Mouse (Mus musculus) kidney, adult 11 months (tissue): ENCODE measurements around the gene Stag1.
A peak's percentile ranks its signal among the peaks of the same experiment; 100 is the strongest.
"Not testable (repeated sequence)": the region's sequence is repeated elsewhere in the genome, so short reads cannot be mapped to it uniquely, and the experiment has no call there.

Experiments
- DNase-seq: peaks from one replicate; pipeline ENCODE4 v3.0.0; 2022

Stag1 gene

DNA sequence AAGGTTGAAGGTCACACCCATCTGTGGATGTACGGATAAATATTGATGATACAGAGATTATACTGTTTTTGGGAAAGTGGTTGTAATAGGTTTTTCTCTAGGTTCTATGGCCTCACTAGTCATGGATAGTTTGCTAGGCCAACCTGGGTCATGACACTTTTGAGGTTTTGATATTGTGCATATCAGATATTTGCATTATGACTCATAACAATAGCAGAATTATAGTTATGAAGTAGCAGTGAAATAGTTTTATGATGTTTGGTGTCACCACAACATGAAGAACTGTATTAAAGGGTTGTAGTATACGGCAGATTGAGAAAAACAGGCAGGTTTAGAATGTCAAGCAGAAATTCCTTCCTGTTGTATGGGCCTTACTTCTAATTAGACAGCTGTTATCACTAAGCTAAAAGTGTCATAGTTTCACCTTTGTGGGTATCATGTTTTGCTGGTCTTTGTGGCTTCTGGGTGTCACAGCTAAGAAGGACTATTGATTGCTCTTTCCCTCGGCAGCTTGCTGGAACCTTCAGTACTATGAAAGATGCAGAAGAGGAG, 92.2 kb downstream of the Stag1 start:
- DNase-seq, result no peak

DNA sequence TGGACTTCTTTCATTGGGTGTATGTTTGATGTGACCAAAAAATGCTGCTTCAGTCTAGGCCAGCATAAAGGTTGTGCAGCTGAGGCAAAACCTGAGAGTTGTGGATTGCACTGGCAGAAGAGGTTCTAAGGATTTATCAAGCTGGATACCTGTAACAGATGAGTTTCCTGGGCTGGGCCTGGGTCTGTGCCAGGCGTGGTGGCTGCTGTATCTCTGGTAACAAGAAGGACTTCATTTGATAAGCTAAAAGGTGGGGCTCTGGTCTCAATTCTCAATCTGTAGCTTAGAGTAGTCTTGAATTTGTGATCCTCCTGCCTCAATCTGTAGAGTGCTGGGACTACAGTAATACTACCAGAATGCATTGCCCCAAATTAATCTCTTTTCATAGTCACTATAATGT, 94.6 kb downstream of the Stag1 start:
- no peak for DNase-seq

DNA sequence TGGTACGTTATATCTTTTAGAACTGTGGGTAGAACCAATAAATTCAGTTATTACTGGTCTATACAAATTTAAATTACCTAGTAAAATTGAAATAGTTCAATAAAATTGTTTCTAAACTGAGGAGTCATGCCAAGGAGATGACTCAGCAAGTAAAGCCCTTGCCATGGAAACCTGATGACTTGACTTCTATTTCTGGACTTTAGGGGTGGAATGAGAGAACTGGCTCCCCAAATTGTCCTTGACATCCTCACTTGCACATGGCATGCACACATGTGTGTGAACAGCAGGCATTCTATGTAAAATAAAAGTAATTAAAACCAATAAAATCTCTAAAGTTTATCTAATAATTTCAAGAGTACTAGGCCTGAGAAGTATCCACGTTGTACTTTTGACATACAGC, 98.9 kb downstream of the Stag1 start:
- no peak for DNase-seq

DNA sequence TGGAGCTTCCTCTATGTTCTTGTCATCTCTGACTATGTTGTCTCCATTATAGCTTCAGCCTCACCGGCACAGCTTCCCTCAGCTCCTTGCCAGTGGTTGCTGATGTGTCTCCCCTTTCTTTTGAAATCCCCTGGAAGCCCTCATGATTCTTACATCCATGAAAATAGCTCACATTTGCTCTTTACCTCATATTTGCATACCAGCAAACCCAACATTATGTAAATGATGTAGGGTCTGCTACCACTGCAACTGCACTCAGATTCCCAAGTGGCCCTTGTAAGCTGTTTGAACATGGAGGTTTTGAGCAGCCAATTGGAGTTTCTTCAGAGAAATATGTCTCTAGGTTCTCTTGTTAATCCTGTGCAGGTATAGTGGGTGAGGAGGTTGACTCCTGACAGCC, 110.0 kb downstream of the Stag1 start:
- no peak for DNase-seq

DNA sequence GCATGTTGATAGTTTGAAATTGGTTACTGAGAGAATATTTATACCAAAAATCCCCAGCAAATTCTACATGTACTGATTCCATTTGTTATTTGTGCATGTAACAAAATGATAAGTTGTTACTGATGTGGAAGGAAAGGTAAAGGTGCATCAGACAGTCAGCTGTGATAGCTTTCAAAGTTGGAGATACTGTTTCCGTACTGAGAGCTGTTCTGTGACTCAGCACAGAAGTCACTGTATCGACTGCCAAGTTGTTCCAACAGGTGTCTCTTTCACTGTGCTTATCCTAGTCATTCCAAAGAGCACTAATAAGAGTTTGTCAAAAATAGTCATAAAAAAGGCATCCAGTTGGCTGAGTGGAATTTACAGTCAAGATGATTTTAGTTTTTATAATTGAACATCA, 114.1 kb downstream of the Stag1 start:
- no peak for DNase-seq

DNA sequence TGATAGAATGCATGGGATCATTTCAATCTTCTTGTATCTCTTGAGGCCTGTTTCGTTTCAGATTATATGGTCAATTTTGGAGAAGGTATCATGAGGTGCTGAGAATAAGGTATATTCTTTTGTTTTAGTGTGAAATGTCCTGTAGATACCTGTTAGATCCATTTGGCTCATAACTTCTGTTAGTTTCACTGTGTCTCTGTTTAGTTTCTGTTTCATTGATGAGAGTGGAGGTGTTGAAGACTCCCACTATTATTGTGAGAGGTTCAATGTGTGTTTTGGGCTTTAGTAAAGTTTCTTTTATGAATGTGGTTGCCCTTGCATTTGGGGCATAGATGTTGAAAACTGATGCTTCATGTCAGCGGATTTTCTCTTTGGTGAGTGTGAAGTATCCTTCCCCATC, 127.2 kb downstream of the Stag1 start:
- not testable (repeated sequence) for DNase-seq

DNA sequence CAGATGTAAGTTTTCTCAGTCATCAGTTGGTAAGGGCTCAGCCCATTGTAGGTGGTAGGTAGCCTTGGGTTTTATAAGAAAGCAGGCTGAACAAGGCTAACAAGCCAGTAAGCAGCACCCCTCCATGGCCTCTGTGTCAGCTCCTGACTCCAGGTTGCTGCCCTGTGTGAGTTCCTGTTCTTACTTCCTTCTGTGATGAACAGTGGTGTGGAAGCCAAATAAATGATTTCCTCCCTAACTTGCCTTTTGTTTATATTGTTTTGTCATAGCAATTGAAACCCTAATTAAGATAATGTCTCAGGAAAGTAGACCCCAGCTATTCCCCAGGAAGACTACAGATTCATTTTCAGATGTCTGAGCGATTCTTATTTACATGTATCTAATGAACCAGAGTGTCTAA, 134.2 kb downstream of the Stag1 start:
- no peak for DNase-seq

DNA sequence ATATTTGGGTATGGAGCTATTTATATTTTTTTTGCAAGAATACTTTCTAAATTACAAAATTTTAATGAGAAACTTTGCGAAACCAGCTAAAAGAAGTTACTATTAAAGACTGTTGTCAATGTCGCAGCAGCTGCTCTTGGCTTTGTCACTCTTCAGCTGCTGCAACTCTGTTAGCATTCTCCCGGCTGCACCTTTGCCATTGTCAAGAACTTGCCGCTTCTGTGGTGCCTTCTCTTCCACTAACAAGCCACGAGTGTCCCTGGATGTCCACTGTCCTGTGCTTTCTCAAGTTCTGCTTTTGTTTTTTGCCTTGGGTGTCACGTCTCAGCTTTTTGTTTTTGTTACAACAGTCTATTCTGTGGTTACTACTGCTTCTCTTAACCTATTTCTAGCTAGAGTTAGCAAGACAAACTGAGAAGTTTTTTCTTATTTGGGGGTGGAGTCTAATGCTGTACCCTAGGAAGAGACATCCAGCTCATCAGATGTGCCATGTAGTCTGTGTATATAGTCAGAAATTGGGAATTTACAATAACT, 136.4 kb downstream of the Stag1 start:
- no peak for DNase-seq

DNA sequence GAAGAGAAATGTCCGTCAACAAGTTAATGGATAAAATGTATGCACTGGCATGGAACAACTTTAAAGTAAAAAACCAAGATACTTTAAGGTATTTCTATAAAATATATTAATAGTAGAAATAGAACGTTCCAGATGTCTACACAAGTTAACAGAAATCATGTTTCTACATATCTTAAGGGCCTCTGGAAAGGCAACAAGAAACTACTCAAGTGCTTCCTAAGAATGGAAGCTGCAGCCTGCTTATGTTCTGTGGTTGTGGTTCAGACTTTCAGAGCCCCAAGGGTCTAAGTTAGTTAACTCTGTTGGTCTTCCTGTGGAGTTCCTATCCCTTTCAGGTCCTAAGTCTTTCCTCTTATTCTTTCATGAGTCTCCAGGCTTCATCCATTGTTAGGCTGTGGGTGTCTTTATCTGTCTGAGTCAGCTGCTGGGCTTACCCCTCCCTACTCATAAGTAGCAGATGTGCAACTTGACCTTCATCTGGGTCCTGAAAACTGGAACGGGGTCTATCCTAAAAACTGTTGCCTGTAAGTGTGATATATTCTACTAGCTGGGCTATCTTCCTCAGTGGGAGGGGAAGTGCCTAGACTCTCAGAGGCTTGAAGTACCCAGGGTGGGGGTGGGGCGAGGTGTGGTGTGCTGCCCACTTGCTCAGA, 138.5 kb downstream of the Stag1 start:
- DNase-seq, result no peak

DNA sequence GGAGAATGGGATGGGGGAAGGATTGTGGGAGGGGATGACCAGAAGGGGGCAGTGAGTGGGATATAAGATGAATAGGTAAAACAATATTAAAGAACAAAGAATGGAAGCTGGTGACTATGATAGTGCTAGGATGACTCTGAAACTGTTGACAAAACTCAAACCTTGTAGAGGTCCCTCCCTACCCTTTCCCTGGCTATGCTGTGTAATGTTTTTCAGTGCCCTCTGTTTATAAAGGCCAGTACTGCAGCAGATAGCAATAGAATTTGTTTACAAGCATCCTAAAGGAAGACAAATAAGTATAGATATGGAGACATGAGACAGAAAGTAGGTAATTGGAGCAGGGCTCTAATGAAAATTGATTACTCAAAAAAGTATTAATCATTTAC, 139.0 kb downstream of the Stag1 start:
- DNase-seq, result no peak

DNA sequence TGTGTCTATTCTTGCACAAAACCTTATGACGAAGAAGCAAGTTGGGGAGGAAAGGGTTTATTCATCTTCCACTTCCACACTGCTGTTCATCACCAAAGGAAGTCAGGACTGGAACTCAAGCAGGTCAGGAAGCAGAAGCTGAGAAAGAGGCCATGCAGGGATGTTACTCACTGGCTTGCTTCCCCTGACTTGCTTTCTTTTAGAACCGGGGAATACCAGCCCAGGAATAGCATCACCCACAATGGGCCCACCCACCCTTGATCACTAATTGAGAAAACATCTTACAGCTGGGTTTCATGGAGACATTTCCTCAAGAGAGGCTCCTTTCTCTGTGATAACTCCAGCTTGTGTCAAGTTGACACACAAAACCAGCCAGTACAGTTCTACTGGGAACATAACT, 179.6 kb downstream of the Stag1 start:
- DNase-seq, result not testable (repeated sequence)

DNA sequence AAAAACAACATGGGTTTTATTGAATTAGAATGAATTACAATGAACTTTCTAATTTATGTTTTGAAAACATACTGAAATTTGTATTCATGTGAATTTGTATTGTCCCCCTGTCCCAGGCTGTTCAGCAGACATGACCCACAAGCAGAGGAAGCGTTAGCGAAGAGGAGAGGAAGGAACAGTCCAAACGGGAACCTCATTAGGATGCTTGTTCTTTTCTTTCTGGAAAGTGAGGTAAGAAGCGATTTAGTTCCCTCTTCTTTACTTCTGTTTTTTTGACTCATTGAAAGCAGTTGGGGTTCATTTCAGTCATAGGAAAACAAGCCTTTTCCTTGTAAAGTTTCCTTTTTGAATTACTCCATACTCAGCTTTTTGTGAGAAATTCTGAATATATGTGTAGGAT, 268.4 kb downstream of the Stag1 start:
- DNase-seq, result no peak

DNA sequence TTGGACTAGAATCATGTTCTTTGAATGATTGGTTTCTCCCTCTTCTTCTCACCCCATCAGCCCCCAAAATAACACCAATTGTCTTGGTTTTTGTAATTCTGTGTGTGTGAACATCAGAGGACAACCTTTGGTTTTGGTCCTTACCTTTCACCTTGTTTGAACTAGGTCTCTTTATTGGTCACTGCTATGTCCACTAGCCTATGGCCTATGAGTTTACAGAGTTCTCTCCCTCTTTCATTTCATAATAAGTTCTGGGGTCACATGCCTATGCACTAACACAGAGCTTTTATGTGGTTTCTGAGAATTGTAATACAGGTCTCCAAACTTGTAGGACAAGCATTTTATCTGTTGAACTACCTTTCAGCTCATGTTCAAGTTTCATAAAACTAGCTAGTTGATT, 272.0 kb downstream of the Stag1 start:
- no peak for DNase-seq

DNA sequence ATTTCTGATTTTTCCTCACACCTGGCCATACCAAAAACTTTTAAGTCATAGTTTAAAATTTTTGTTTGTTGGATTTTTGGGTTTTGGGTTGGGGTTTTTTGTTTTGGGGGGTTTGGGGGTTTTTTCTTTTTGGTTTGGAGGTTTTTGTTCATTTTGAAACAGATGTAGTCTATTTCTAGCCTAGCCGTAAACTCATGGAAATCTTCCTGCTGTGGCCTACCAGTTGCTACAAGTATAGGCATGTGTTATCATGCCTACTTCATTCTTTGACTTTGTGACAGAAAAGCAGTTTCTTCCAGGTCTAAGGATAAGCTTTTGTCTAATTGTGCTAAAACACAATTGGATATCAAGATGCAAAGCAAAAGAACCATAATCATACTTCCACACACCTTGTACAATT, 298.5 kb downstream of the Stag1 start:
- DNase-seq, result no peak

DNA sequence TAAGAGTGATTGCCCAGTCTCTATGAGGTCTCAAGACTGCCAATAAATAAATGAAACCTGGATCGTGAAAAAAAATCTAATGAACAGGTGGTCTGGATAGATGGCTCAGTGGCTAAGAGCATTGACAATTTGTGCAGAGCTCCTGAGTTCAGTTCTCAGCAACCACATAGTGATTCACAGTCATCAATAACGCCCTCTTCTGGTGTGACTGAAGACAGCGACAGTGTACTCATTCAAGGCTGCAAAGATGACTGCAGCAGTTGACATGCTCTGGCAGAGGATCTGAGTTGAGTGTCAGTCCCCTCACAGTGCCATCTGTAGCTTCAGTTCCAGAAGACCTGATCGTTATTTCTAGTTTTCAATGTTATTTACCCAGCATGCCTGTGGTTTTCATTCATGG, 300.4 kb downstream of the Stag1 start:
- DNase-seq, result no peak

DNA sequence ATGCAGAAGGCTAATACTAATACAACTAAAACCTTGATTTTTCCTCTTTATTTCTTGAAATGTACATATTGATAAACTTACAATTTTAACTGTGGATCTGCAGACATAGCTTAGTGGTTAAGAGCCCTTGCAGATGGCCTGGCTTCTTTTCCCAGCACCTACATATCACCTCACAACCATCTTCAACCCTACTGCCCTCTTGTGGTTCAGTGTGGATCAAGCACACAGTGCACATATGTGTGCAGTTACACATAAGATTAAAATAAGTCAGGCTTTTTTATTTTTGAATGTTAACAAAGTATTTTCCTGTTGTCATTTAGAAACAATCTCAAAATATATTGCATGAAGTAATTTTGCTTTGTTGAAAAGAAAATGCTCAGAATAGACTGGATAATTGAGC, 312.8 kb downstream of the Stag1 start:
- DNase-seq, result no peak

DNA sequence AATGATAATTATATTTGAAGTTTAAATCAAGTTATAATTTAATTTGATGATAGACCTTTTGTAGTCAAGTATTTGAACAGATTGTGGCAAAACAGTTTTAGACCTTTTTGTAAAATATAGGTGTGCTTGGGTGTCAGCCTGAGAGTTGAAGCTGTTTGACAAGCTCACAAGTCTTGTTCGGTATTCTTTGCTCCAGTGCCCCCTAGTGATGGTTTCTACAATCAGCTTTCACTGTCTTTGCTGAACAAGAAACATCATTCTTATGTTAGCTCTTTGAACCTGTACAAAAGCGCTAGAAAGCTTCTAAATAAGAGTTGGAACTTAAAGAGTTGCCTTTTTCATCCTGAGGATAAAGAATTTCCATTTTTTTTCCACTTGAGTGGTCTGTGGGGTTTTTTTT, 319.5 kb downstream of the Stag1 start:
- peak; percentile 31 for DNase-seq

DNA sequence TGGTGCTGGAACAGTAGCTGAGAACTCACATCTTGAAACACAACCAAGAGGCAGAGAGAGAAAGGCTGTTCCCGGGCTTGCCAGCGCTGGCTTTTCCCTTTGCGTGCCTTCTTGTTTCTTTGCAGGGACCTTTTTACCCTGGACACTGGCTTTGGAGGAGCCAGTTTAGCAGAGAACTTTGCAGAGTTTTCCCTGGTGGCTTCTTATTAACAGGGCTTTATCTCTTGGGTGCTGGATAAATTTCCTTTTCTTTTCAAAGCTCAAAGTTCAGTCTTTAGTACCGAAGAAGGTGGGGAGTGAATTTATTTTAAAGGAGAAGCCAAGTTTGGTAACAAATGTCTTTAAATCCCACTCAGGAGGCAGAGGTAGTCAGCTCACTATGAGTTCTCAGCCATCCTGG, 329.0 kb downstream of the Stag1 start:
- no peak for DNase-seq

DNA sequence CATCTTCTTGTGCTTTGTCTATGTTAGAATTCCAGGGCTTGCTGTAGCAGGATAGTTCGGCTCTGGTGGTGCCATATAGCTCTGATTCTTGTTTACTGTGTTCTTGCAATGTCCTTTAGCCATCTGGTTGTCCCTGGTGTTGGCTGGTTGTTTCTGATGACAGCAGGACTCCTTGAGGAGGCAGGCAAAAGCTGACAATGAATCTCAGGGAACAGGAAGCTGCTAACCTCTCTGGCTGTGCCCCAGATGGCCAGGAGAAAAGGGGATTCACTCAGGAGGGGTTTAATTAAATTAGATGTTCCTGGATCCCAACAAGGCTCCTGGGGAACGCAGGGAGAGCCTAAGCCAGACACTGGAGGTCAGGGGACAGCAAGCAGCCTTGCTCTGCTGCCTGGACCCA, 344.4 kb downstream of the Stag1 start:
- no peak for DNase-seq

DNA sequence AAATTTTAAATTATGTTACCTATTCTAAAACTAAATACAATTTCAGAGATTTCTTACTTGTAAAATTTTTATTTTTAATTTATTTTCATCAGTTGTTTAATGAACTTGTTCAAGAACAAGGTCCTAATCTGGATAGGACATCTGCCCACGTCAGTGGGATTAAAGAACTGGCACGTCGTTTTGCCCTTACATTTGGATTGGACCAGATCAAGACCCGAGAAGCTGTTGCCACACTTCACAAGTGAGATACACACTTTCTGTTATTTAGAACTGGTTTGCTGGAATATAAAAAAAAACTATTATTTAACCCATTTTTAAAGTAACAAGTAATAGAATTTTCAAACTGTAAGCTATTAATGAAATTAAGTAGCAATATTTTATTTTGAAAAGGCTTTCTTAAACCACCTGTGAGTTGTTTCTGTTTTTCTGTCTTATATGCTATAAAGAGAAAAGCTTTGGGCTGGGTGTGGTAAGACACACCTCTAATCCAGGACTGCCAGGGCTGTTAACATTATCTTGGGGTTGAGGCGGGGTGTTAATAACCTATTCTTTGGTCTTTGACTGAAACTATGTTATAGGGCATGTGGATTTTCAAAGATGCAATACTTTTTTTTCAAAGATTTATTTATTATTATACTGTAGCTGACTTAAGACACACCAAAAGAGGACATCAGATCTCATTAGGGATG, 347.2 kb downstream of the Stag1 start:
- no peak for DNase-seq

DNA sequence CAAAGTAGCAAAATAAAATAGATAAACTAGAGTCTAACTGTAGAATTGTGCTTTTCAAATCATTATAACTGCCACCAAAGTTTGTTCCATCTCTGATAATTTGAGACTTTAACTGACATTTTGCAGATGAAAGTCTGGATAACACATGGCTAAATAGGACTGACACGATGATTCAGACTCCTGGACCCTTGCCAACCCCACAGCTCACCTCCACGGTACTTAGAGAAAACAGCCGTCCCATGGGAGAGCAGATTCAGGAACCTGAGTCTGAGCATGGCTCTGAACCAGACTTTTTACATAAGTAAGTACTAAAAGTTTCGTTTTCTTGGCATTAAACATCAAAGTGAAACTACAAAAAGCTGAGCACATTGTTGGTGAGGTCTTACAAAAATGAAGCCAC, 353.9 kb downstream of the Stag1 start:
- peak; percentile 3 for DNase-seq

DNA sequence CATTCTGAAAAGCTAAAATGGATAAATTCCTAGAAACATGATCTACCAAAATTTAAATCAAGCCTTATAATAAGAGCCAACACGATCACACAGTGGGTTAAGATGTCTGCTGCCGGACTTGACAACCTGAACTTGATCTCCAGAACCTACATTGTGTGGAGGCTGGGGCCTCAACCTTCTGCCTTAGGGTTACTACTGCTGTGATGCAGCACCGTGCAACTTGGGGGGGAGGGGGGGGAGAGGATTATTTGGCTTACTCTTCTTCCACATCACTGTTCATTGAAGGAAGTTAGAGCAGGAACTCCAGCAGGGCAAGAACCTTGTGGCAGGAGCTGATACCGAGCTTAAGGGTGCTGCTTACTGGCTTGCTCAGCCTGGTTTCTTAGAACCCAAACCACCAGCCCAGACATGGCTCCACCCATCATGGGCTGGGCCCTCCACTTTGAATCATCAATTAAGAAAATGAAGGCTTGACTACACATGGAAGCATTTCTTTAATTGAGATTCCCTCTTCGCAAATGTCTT, 365.4 kb downstream of the Stag1 start:
- DNase-seq, result no peak

DNA sequence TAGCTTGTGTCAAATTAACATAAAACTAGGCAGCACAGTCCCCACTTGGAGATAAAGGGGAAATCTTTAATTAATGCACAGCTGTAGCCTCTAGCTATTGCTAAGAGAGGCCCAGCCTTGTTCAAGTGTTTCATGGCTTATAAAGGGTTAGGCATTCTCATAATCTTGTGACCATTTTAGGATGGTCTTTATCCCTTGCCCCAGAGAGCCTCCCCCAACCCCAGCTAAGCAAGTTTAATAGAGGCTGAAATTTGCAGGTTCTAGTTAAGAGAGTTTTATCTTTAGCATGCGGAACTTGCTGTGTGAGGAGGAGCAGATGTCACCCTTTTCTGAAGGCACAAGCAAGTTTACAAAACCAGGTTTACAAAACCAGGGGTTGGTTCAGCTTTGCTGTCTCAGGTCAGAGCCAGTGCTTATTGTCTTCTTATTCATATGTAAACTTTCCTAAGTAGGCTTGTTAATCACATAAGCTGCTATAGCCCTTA, 365.9 kb downstream of the Stag1 start:
- no peak for DNase-seq

DNA sequence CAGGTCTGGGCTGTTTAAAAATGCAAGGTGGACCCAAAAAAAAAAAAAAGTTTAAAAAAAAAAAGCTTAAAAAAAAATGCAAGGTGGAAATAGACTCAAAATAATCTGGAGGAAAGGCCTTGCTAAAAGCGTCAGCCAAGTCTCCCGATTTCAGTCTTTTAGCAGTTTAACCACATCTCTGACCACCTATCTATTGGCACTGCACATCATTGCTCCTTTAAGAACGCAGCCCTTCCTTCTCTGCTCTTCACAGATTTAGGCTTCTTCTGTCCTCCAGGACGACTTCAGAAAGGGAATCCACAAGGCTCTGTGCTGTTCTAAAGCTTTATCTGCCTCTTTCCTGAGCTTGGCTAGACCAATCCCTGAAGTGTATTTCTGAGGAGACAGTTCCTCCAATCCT, 366.5 kb downstream of the Stag1 start:
- DNase-seq, result no peak
